Mouse (Mus musculus) adrenal gland, postnatal 36 days (tissue): ENCODE measurements around the gene Gcnt7. TPM values are rescaled to one million over a fixed set of nuclear protein-coding genes. Genes with fewer than 3 reads are reported as not detected.
A peak's percentile ranks its signal among the peaks of the same experiment; 100 is the strongest.

Experiments
- DNase-seq, 2 experiments: peaks; one replicate each; pipeline ENCODE4 v3.0.0; 2021; ENCODE audit warnings: mixed read lengths in 1 of 2
- total RNA-seq, 2 experiments: library from RNA; stranded (reverse); gene quantifications; 2 replicates each; pipeline ENCODE4 v1.2.3; 2021

Gcnt7 gene
- total RNA-seq, 2 experiments from 2014 or later, result not detected

DNA sequence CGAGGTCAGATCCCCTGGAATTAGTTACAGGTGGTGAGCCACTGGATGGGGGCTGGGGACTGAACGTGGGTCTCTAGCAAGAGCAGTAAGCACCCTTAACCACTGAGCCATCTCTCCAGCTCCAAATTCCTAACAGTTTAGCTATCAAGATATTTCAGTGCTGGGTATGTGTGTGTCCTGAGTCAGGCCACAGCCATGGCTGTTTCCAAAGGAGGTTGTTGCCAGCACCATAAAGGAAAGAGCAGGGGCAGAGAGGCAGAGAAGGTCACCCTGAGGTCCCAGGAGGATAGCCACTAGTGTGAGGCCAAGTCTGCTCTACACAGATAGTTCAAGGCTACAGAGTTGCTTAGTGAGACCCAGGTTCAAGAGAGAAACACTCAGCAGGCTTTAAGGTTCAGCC lies 2.3 kb upstream of the Gcnt7 start:
- DNase-seq, result peak in 1 of 2 experiments; percentile 31

DNA sequence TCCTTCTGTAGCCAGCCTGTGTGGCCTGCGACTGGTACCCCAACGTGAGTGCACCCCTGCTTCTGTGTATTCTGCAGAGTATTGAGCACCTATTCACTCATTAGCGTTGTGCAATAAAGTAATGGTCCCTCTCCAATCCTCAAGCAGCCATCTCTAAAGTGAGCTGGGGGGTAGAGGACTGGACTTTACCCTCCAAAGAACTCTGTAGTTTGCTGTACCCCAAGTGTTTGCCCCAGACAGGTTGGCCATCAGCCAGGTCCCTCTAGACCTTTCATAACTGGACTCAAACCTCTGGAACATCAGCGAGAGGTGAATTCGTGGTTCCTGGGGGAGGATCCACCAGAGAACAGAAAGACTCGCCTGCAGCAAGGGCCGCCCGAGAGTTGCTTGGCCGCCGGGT lies 5.9 kb downstream of the Gcnt7 start:
- no peak for DNase-seq

DNA sequence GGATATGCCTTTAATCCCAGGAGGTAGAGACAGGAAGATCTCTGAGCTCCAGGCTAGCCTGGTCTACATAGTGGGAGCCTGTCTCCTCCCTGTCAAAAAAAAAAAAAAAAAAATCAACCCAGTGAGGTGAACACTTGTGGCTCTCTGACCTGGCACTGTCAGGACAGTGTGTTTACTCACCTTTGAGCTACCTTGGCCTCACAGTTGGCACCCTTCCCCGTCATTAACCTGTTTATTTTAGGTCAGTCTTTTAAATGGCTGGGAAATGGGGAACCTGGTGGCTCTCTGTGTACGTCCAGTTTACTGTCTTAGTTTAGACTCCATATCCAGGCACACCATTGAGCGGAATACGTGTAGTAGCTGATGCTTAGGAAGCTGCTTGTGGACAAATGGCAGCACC lies 6.4 kb downstream of the Gcnt7 start:
- DNase-seq, result no peak

DNA sequence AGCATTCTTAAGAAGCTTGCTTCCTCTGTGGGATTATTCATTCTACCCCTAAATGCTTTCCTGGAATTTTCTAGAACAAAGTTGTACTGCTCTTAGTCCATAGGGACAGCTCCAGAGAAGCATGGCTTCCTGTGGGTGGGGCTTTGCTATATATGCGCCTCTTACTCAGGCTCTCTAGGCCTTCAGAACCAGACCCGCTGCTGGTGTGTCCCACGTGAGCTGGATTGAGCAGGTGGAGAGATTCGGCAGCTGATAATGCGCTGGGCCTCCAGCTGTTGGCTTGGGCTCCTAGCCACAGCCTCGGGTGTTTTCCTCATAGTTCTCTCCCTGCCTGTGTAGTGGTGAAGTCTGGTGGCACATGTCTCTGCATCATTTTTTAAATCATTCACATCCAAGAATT lies 7.8 kb downstream of the Gcnt7 start:
- DNase-seq, result no peak

DNA sequence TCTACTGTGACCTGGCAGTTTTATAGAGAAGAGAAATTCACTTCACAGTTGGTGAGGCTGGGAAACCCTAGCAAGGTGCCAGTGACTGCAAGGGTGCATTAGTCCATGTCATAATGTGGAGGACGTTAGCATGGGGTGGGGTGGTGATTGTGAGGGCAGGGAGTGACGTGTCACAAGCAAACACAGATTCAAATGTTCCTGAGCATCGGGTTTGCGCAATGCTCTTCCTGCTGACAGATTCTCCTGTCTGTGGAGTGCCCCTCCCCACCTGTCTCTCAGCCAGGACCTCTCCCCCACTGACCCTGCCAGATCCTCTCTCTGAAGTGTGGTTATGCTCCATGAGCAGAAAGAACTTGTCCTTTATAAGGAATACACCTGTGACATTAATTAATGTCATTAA lies 10.1 kb downstream of the Gcnt7 start:
- no peak for DNase-seq

DNA sequence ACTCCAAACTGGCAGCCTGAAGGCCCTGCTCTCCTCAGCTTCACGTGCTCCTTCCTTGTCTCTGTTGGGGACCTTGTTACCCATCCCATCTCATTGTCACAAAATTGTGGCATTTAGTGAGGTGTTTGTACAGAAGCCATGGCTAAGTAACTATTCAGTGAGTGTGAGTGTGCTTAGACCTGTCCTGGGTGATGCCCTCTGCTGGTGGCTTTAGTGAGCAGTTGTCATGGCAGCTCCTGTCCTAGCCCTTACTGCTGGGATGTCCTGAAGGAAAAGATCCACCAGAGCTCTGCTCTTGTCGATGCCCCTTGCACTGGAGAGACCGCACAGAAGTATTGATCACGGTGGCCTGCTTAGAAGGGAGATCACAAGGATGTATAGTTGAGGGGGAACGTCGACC lies 11.1 kb downstream of the Gcnt7 start:
- peak; percentile 26 to 28 for DNase-seq

DNA sequence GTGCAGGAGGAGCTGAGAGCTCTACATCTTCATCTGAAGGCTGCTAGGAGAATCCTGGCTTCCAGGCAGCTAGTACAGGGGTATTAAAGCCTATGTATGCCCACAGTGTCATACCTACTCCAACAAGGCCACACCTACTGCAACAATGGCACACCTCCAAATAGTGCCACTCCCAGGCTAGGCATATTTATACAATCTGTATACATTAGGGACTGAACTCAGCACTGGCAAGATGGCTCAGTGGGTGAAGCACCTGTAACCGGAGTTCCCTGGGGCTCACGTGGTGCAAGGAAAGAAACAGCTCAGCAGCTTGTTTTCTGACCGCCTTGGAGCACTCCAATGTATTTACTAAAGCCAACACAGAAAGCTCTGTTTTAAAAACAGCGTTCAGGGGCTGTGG lies 12.8 kb downstream of the Gcnt7 start:
- DNase-seq, result no peak

DNA sequence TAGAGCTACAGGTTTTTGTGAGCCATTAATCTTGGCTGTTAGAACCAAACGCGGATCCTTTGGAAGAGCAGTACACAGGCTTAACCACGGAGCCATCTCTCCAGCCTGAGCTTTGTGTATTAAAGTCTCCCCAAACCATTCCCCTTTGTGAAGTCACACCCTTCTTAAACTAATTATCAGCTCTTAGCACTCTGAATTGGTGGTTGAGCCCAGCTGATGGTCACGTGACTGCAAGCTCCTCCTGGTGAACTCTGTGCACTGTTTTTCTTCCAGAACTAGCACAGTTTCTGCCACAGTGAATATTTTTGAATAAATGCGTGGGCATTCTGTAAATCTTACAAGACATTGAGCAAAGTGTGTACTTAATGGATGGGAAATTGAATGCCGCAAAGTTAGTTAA lies 17.2 kb downstream of the Gcnt7 start:
- DNase-seq, result peak in 1 of 2 experiments; percentile 35

DNA sequence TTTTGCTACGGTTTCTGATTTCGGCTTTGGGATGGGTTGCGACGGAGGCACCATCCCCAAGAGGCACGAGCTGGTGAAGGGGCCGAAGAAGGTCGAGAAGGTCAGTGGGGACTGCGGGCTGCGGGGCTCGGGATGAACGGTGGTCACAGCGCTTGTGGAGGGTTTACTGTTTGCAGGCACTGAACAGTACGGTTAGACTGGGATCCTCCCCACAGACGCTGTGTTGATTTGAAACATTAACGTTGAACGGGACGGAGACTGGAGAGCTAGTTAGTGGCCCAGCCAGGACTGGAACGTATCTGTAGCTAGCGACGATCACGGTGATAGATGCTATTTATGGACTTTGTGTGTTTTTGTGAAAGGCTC lies 17.8 kb downstream of the Gcnt7 start:
- DNase-seq, result no peak

DNA sequence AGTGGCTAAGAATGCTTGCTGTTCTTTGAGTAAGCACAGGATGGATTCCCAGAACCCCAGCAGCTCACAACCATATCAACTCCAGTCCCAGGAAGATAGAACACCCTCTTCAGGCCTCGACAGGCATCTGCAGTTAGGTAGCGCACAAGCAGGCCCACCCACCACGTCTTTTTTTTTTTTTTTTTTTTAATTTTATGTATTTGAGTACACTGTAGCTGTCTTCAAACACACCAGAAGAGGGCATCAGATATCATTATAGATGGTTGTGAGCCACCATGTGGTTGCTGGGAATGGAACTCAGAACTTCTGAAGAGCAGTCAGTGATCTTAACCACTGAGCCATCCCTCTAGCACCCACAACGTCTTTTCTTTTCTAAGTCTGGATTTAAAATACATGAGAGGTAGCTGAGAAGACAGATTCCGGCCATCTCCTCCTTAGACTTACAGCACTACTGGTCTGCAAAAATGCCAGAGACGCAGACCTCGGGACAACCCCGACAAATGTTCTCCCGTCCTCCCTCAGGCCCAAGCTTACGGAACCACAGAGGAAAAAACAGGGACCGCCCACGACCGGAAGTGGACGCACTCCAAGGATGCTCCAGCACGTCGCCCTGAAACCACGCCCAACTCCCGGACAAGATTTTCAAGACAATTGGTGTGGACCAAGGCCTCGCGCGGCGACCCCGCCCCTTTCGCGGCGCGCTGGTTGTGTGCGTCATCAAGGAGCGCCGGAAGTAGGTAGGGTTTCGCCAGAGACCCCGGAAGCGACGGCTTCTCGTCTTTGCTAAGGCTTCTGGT lies 18.4 kb downstream of the Gcnt7 start, which contains the start of gene Rtf2:
Gene Rtf2, plus strand, starts transcription at position 714 of the 797 bp plus-strand sequence.
- DNase-seq, result peak; percentile 98 to 99

DNA sequence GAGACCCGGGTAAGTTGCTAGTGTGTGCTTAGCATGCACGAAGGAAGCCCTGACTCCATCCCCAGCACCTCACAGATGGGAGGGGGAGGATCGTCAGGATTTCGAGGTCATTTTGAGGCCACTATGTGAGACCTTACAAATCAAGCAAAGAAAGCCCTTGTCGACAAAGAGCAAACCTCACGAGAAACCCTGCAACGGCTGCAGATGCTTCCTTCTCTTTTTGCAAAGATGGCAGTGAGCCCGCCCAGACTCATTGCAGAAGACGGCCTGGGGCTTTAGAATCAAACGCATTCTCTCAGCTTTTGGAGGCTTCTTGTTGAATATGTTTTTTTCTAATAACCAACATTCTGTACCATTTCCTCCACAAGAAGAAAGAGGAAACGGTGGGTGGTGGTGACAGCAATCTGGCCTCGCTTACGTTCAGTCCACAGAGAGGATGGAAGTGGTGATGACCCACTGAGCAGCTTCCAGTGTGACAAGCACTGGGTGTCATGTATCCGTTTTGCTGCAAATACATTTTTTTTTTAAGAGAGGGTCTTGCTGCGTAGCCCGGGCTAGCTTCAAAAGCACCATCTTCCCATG lies 20.9 kb downstream of the Gcnt7 start:
- DNase-seq, result no peak

DNA sequence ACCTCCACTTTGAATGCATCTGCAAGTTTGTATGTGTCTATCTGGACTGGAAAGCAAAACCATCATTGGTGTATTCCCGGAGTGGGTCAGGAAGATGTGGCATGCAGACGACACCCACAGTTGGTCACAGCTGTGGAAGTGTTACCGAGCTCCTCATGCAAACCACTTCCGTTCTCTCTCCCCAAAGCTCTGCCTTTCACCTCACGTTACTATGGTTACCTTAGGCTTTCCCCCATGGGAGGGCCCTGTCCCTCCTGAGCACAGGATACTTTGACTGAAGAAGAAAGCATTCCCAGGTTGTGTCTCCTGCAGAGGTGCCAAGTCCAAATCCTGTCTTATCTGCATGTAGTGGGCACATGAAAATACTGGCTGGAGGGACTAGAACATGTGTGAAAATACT lies 24.6 kb downstream of the Gcnt7 start:
- no peak for DNase-seq

DNA sequence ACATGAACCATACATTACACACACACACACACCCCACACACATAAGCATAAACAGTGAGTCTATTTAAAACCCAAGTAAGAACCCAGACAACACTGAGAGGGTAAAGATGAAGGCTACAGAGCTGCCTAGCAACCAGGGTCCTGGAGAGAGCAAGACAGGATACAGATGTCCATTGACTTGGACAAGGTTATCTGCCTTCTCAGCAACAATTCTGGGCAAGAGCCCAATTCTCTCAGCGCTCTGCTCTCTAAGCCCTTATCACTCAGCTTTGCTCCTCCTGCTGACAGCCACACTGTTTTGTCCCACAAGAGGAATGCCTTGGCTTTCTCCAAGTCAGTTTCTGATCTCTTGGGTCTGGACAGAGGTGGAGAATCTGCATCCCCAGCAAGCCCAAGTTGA lies 27.8 kb downstream of the Gcnt7 start:
- peak; percentile 32 to 54 for DNase-seq

DNA sequence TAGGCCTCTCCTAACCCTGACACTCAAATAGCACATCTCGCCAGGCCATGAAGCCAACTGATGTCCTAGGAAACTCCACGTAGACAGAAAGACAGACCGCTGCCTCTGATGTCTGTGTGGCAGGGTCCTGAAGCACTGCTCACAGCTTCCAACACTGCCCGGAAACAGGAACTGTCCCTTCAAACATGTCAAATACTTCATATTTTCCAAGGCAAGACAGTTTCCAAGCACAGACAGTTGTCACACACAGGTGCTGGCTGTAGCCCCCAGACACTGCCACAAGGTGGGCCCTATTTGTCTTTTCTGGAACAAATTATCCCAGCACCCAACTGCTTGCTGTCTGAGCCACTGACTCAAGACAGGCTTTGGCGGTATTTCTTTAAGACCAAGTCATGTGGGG lies 40.2 kb downstream of the Gcnt7 start:
- DNase-seq, result no peak

DNA sequence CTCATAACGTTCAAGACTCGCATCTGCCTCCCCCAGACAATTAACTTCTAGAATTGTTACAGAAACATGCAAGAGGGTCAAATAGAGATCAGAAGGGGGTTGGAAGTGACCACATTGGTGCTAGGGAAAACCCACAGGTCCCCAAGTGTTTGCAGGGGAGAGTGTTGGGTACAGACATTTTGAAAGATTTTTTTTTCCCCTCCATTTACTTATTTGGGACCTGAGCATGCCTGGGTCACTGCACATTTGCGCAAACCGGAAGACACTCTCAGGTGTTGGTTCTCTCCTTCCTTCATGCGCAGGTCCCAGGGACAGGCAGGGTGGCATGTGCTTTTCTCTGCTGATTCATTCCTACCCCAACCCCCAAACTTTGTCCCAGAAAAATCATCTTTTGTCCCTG lies 41.5 kb downstream of the Gcnt7 start:
- DNase-seq, result no peak

DNA sequence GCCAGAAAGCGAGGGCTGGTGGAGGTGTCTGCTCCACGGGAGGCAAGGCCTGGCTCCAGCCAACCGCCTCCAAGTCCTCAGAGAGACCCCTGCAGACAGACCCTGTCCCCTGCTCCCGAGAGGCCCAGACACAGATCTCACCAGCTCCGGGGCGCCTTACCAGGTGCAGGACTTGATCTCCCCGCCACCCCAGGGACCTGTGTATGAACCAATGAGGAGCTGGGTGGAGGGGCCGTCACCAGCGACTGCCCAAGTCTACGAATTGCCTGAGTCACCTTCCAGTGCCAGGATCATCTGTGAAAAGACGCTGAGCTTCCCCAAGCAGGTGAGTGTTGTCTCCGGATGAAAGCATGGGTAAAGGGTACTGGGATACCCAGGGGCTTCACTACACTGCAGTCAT lies 42.2 kb downstream of the Gcnt7 start:
- DNase-seq, result no peak

DNA sequence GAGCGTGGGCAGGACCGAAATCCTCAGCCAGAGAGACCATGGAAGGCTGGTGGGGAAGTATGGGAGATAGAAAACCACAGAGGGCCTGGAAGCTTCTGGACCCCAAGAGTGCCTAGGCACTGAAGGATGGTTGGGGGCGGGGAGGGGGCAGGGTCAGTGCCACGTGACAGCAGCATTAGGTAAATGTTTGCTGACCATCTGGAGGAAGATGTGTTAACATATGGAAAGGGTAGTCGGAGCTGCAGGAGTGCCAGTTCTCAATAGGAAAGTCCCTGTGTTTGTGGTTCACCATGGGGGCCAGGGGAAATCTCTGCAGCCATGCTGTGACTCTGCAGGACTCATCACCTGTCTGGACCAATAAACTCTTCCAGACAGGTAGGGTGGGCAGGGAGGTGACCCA lies 44.5 kb downstream of the Gcnt7 start:
- DNase-seq, result no peak

DNA sequence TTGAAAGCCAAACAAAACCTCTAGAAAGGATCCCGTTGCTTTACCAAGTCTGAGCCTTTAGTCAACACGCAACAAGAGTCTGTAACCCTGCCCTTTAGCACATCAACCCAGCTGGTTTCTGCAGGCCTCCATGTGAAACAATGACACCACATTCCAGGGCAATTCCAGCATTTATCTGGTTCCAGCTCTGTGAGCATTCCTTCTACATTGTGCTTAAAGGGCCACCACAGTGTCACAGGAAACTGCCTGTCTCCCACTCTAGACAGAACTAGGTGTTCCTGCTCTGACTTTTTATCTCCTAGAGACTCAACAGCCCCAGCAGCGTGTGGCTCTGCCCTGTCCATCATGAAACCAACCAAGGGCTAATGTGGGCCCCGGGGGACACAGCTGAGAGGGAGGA lies 45.1 kb downstream of the Gcnt7 start:
- DNase-seq, result no peak

DNA sequence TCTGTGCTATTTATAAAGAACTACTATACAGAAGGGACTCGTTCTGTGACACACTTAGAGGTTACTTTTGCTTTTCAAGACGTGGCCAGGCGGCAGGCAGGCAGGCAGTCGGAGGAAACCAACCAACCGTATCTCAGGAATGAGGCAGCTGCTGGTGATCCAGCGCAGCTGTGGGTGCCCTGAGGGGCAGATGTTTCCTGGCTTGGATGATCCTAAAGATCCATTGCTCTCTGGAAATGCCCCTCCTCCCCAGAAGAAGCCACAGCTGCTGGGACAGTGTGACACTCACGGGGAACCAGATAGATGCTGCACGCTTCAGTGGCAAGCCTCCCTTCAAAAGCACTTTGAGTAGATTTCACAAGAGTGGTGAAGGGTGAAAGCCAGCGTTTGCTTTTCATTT lies 45.9 kb downstream of the Gcnt7 start:
- no peak for DNase-seq

DNA sequence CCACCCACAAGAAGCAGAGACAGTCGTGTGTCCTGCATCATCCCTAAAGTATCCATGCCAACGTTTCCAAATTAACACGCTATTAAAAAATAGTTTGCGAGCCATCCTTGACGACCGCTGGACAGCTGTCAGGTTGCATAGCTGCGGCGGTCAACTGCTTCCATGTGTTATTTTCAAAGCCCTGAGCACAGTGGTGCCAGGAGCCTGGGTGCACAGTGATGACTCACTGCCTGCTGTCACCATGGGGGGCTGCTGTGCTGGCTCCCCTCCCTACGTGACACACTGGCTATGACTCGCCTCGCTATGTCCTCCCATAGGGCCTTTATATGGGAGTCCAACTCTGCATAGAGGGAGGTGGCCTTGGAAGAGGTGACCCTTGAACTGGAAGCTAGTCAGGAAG lies 47.3 kb downstream of the Gcnt7 start:
- DNase-seq, result no peak

DNA sequence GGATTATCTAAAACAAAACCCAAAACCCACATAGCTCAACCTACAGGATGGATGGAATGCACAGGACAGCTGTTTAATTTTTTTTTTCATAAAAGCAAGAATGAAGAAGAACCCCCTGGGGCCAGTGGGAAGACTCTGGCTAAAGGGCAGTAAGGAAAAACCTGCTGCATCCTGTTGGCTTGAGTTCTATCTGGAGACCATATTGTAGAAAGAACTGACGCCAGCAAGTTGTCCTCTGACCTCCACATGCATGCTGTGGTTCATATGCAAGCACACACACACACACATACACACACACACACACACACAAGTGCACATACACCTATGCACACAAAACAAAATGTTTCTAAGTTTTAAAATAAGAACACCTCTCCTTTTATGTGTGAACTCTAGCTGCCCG lies 47.7 kb downstream of the Gcnt7 start:
- no peak for DNase-seq

DNA sequence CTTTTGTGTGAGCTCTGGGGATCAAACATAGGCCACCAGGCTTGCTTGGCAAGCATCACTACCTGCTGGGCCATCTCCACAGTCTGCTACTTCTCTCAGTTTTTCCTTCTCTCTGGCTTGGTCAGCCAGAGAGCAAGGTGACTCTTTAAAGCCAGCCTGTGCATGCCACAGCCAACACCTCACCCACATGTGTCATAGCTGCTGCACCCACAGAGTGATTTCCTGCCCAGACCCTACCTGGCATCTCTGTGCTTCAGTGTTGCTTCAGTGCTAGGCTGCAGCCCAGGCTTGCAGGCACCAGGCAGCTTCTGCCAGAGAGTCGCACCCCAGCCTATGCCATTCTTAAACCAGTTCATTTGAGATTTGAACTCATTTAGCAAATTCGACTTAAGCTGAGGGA lies 50.9 kb downstream of the Gcnt7 start:
- no peak for DNase-seq

DNA sequence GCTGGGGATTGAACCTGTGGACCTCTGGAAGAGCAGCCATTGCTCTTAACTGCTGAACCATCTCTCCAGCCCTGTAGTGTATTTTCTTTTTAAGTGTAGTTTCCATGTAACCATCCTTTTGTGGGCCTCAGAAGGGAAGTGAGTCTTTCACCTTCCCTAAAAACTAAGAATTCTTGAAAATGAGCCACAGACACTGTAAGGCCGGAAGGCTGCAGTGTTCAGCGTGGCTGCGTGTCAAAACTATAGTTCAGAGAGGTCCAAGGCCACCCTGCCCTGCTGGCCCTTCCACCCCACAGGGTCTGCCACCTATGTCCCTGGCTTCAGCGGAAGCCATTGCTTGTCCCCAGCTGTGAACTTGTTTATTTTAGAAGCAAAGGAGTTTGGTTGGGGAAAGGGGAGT lies 52.2 kb downstream of the Gcnt7 start:
- no peak for DNase-seq

DNA sequence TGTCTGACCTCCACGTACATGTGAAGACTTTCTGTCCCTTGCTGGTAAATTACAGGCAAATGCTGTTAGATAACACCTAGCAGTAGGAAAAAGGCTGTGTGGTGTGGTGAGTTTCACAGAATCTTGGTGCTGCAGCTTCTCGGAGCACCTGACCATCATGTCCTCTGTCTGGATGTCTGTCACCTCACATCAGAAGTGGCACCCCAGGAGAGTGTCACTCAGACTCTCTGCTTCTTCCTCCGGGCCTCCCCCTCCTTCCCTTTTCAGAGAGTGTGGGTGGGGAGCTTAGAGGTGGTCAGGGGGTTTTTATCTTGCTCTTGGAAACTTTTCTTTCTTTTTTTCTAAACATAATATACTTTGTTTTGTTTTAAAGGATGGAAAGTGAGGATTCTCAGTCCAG lies 53.4 kb downstream of the Gcnt7 start:
- DNase-seq, result no peak
